Mouse (Mus musculus) cerebellum, postnatal 25 days (tissue): ENCODE results near the gene Srf.

Experiments used
- DNase-seq, 2 experiments: peaks; one replicate each; pipeline ENCODE4 v3.0.0; 2021; ENCODE audit warnings: mixed read lengths in 2 of 2

Gene Srf

DNA sequence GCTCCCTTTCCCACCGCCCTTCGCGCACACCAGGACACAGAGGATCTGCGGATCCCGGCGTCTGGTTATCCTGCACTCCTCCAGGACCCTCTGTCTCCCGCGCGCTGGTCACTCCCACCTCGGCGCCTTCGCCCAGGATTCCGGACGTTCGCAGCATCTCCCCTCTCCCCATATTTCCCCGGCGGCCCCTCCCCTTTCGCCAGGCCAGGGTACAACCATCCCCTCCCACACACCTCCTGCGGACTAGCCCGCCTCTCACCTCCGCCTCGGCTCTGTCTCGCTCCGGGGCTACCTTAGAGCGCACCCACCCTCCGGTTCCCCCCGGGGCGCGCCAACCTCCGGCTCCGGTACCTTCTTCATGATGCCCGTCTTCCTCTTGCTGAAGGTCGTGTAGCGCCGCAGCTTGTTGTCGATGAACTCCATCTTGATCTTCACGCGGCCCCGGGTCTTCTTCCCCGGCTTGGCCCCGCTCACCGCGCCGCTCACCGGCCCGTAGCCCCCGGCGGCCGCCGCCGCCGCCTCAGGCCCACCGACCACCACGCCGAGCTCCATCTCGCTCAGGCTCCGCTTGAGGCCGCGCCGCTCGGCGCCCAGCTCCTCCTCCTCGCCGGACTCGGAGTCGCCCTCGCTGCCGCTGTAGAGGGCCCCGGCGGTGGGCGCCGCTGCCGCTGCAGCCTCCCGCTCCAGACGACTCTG lies 850 bp downstream of the Srf start:
- peak; percentile 61 to 69 for DNase-seq

- peak; percentile 61 to 68 for DNase-seq
Measured at GRCm38 (mm10) chr17:46554646-46554976, 1.4 kb downstream of the Srf start.

DNA sequence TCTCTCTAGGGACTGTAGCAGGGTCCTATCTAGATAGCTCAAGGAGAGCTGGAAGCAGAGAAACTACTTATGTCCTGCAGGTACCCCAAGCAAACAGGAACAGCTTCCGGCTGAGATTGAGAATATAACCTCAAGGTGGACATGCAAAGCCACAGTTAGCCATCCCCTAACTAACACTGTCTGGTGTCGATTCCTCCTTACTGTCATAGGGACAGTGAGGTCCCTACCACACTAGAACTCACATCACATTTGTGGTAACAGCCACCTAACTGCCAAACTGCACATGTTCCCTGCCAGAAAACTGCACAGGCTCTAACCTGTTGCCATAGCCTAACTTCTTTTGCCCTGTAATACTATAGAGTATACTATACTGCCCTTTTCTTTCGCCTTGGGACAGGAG lies 2.0 kb downstream of the Srf start:
- no peak for DNase-seq

DNA sequence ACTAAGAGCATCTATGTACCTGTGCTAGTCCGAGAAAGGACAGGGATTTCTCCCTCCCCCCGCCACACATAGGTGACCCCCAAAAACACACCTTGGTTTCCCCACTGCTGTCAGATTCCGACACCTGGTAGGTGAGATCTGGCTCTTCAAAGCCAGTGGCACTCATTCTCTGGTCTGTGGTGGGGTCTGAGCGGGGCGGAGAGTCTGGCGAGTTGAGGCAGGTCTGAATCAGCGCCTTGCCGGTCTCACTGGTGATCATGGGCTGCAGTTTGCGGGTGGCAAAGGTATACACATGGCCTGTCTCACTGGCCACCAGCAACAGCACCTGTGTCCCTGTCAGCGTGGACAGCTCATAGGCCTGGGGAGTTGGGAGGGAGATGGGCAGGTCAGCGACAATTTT lies 2.5 kb downstream of the Srf start:
- peak; percentile 40 to 42 for DNase-seq

- DNase-seq: peak; percentile 90 to 91
Measured at GRCm38 (mm10) chr17:46552841-46553423, 3.0 kb downstream of the Srf start.

DNA sequence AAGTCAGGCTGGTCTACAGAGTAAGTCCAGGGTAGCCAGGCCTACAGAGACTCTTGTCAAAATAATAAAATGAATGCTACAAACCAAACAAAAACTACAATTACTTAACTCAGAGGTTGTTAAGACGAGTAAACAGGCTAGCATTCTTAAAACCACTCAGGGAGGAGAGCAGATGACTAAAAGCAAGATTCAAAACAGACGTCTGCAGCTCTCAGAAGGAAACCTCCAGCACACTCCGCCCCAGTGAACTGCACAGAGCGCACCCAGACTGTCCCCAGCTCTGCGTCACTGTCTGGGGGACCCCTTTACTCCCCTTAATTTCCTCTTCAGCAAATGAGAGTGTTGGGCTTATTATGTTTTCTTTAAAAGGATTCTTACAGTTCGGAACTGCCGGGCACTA lies 3.8 kb downstream of the Srf start:
- DNase-seq: no peak

DNA sequence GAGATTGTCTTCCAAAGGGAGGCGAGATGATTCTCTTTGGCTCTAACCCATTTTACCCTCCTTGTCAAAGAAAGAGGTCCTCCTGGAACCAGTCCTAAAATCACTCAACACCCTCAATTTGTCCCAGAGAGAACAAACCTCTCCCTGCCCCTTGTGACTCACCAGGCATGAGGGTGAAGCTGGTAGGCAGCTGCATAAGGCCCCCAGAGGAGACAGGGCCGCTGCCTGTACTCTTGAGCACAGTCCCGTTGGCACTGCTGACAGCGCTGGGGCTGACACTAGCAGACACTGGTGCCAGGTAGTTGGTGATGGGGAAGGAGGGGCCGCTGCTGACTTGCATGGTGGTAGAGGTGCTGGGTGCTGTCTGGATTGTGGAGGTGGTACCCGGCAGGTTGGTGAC lies 4.6 kb downstream of the Srf start:
- DNase-seq: no peak

DNA sequence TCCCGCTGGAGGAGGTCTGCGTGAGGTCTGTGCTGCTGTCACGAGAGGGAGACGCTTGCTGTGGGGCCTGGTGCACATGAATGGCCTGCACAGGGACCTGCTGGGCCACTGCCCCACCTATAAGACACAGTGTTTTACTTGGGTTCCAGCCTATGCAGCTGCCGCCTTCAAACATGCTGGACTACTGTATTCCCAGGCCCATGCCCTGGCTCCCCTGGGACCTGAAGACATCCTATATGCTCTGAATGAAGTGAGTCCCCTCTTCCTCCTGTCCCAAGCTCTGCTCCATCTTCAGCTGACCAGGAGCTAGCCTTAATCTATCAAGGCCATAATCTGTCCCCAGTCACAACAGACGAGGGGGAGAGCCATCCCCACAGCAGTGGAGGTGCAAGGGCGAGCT lies 5.1 kb downstream of the Srf start:
- no peak for DNase-seq

DNA sequence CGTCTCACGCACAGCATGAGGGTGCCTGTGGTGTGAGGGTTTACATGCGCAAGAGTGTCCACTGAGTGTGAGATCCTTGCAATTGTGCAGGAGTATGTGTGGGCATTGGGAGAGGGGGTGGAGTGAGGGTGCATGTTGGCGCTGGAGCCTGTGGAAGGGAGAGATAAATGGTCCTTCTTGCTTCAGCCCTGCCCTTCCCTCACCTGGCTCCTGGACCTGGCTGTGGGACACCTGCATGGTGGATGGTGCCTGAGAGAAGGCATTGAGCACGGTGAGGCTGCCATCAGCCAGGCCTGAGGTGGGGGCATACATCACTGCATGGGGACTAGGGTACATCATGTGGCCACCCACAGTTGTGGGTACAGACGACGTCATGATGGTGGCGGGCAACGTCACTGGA lies 6.3 kb downstream of the Srf start:
- no peak for DNase-seq

- peak; percentile 59 to 79 for DNase-seq
Measured at GRCm38 (mm10) chr17:46549193-46549592, 6.8 kb downstream of the Srf start.

- DNase-seq: peak in 1 of 2 experiments; percentile 21
Measured at GRCm38 (mm10) chr17:46548741-46549140, 7.2 kb downstream of the Srf start.

DNA sequence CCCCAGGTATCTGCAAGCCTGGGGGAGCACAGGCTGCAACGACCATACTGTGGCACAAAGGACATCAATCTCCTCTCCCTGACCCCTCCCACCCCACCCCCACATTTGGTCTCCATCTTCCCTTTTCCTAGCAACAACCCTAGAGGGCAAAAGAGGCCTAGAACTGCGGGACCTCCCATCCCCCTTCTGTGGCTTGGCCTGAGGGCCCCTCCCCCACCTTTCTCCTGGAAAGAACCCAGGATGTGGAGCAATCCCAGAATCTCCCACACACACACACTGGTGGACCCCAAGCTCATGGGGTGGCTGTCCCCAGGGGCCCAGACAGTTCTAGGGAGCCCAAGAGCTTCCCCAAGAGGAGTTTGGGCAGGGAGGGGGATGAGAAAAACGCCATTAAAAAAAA lies 8.1 kb downstream of the Srf start:
- DNase-seq: peak in 1 of 2 experiments; percentile 35

- DNase-seq: peak in 1 of 2 experiments; percentile 38
Measured at GRCm38 (mm10) chr17:46546995-46547394, 9.0 kb downstream of the Srf start.

DNA sequence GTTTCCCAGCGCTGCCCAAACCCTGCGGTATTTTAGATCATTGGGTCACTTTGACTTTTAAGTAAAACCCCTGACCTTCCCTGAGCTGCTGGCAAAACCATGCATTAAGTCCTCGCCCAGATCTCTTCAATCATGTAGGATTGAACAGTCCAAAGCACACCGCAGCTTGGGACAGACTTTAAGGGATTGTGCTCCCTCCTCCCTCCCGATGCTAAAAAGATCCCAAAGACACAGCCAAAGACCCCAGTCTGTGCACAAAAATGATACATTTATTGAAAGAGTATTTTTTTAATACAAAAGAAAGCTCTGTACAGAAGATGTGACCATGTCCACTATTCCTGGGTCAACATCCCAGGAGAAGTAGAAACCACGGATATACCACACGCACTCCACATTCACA lies 9.4 kb downstream of the Srf start:
- DNase-seq: no peak

GRCm38 (mm10) chr17:46545813-46546564 lies 10.0 kb downstream of the Srf start, which contains the start of gene Cul9:
Gene Cul9 (minus strand): TSS chr17:46546388.
- peak; percentile 94 to 96 for DNase-seq

DNA sequence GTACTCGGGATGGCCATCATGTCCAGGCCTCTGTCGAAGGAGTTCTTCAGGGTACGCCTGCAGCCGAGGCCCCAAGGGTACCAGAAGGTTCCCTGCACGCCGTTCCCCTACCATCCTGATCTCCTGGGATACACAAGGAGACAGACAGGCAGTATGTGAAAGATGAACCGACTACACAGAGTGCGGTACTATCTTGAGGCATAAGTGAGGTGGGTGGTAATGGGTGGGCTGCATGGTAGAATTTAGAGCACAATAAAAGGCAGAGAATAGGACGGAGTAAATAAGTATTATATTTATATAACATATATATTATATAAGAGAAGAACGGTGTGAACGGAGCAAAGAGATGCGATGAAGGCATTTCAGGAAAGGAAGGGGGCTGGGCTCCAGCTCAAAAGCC lies 12.3 kb downstream of the Srf start:
- no peak for DNase-seq

DNA sequence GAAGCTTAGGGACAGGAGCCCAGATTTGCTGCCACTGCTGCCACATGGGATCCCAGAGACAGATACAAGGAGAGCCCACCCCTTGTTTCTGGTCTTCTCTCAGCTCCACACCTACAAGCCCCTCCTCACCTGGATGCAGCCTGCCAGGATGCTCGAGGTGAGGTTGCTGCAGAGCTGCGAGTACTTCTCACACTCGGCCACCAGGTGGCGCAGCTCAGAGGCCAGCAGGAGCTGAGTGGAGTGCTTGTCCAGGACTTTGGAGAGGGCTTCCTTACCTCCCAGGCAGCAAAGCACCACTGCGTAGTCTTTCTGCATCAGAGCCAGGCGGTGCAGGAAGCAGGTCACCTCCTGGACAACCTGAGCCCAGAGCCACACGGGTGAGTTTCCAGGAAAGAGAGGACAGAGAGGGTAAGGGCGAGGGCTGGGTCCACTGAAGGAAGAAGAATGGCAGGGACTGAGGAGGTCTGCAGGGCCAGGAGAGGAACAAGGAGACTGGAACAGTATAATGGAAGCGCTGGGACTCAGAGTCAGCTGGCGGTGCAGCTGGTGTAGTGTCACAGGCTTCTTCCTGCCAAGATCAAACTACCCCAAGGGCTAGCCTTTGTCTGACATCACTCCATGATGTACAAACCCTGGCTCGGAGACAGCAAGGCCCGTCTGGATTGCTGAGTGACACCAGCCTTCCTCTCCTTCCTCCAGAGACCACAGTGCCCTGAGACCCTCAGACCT lies 30.2 kb downstream of the Srf start:
- DNase-seq: peak; percentile 85 to 91

DNA sequence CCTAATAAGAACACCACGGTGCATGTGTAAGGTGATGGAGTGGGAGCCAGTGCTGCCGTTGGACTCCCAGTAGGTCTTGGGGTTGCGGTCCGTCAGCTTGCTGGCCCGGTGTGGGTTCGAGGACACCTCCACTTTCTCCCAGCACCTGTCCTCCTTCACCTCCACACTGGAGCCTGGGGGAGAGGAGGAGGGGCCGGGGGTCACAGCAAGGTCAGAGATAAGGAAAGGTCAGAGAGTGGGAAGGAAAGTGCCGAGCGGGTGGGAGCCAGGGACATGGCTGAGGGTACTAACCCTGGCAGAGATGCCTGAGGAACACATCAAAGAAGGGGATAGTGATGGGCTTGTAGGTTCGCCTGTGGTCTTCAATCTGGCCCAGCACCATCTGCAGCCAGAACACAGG lies 30.9 kb downstream of the Srf start:
- DNase-seq: no peak

DNA sequence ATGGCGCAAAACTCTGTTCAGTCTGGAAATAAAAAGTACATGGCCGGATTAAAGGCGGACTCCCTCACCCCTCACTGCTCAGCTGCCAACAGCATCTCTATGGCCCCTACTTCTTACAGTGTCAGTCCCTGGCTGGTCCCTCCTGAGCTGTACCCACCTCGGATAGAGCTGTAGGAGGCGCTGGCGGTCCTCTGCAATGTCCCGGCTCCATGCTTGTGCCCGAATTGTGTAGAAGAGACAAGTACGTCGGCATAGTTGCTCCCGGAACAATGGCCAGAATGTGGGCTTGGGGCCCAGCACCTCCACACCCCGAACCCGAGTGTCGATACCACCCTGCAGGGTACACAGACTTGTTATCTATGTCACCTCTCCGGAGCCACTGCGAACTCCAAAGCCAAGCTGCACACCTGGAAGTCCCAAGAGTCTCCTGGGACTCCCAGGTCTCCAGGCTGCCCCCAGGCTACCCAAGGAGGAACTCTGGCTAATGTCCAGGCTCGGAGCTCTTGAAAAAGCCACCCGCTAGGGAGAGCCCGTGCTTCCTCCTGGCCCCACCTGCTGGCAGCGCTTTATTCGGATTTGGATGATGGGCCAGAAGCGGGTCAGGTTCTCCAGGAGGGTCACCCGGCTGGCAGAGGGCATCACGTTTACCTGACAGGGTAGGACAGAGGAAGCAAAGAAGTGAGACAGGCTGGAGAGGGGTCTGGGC lies 33.9 kb downstream of the Srf start:
- peak in 1 of 2 experiments; percentile 46 for DNase-seq

- no peak for DNase-seq
Measured at GRCm38 (mm10) chr17:46521174-46521573, 34.8 kb downstream of the Srf start.

DNA sequence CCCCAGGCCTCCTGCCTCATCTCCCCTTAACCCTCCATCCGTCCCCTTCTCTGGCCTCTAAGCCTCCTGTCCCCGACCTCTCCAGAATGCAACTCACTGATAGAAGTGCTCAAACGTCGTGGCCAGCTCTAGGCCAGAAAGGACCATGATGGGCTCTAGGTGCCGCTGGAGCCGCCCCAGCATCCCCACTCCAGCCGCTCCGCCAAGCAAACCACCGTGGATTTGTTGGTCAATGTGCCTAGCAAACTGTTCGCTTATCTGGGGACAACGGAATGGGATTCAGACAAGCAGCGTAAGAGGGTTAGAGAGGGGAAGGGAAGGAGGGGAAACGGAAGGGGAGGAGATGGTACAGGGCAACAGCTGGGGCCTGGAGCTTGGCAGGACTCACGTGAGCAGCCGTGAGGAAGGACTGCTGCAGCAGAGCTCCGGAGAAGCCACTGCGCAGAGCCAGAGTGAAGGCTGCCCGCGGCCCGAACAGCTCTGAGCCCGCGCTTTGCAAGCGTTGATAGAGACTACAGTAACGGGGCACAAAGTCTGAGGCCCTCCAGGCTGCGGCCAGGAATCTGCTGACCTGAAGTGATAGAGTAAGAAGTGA lies 35.5 kb downstream of the Srf start:
- DNase-seq: no peak

GRCm38 (mm10) chr17:46519971-46520370 lies 36.0 kb downstream of the Srf start:
- no peak for DNase-seq
